ENCODE assay signal across 18 mouse cellular contexts in genomic region chr9:67008781-67009180, GRCm38 (mm10). TPM values are rescaled to one million over a fixed set of nuclear protein-coding genes. Genes with fewer than 3 reads are reported as not detected.
A peak's percentile ranks its signal among the peaks of the same experiment; 100 is the strongest.
DNase-seq lines count a peak whose midpoint lies in the region; ATAC-seq and TF ChIP-seq lines count a peak whose summit lies in the region.
"Had no signal": no experiment of that assay in that cellular context is flagged by ENCODE, and none has a peak within 500 bp of the region (broad histone marks: within the 10 kb centered on the region; RNA-seq: fewer than 3 reads in every experiment).

No protein-coding gene starts in this region.

- H3K36me3 ChIP-seq in lung, embryonic 14.5 days (ENCODE audit: insufficient read depth), result no peaks in the 10 kb centered on the region
- no peaks in the 10 kb centered on the region for H3K36me3 ChIP-seq in embryonic facial prominence, embryonic 10.5 days (replicated peaks)
- H3K36me3 ChIP-seq in limb, embryonic 10.5 days, result no peaks in the 10 kb centered on the region
- H3K36me3 ChIP-seq: heart, embryonic 13.5 days; midbrain, embryonic 13.5 days had no signal

- H3K4me1 ChIP-seq in lung, embryonic 14.5 days (ENCODE audit: insufficient read depth), result peaks cover 27% of the 10 kb centered on the region
- peaks cover 7% of the 10 kb centered on the region for H3K4me1 ChIP-seq in lung, adult 2 months (ENCODE audit: control insufficient read depth, insufficient read depth, low read length)
- H3K4me1 ChIP-seq in embryonic facial prominence, embryonic 10.5 days, result peaks cover 63% of the 10 kb centered on the region
- H3K4me1 ChIP-seq in limb, embryonic 10.5 days, result peaks cover 27% of the 10 kb centered on the region
- H3K4me1 ChIP-seq: midbrain, embryonic 13.5 days had no signal

- ATAC-seq in lung, embryonic 14.5 days (ENCODE audit: insufficient read depth), result no peak
- ATAC-seq: activated CD4-positive, CD25-positive, alpha-beta regulatory T cell, adult 4 months; inflammation-experienced regulatory T-cells, adult 6 months; midbrain, embryonic 13.5 days had no signal

- H3K9me3 ChIP-seq in lung, embryonic 14.5 days (ENCODE audit: low read depth, low read length), result no peaks in the 10 kb centered on the region
- no peaks in the 10 kb centered on the region for H3K9me3 ChIP-seq in embryonic facial prominence, embryonic 10.5 days
- no peaks in the 10 kb centered on the region for H3K9me3 ChIP-seq in limb, embryonic 10.5 days (replicated peaks)
- H3K9me3 ChIP-seq: heart, embryonic 13.5 days; midbrain, embryonic 13.5 days had no signal

- H3K4me2 ChIP-seq in lung, embryonic 14.5 days, result 0 out of 2 replicates have a peak overlapping the region, but pooled peaks have one; percentile 5
- H3K4me2 ChIP-seq: heart, embryonic 13.5 days; midbrain, embryonic 13.5 days had no signal

- H3K9ac ChIP-seq in lung, embryonic 14.5 days, result no peak overlapping the region
- H3K9ac ChIP-seq: heart, embryonic 13.5 days; midbrain, embryonic 13.5 days had no signal

- TF ChIP-seq CTCF in lung, embryonic 14.5 days (IDR thresholded peaks at IDR 0.05; ENCODE audit: low read depth), result no peak
- no peak for TF ChIP-seq CTCF in lung, adult 2 months (IDR thresholded peaks at IDR 0.05; ENCODE audit: insufficient read depth, low read length)

- H3K4me3 ChIP-seq in lung, embryonic 14.5 days (ENCODE audit: low read depth, low read length), result no peak overlapping the region
- no peak overlapping the region for H3K4me3 ChIP-seq in lung, adult 2 months (replicated peaks; ENCODE audit: extremely low read depth, low read depth, low read length)
- no peak overlapping the region for H3K4me3 ChIP-seq in embryonic facial prominence, embryonic 10.5 days
- peak overlapping the region; percentile 22 for H3K4me3 ChIP-seq in limb, embryonic 10.5 days
- H3K4me3 ChIP-seq: heart, embryonic 13.5 days; midbrain, embryonic 13.5 days had no signal

- DNase-seq in lung, embryonic 14.5 days, result peak; percentile 79
- DNase-seq in lung, adult 2 months, result no peak
- peak; percentile 67 for DNase-seq in embryonic facial prominence, embryonic 10.5 days (ENCODE audit: low spot score)
- peak; percentile 52 for DNase-seq in limb, embryonic 10.5 days (ENCODE audit: low spot score)
- peak; percentile 55 for DNase-seq in yolk sac, embryonic 10.5 days (ENCODE audit: low spot score)
- no peak for DNase-seq in frontal cortex, postnatal 14 days (ENCODE audit: low spot score in 2 of 2)
- no peak for DNase-seq in right cerebral cortex, postnatal 14 days
- DNase-seq in layer of hippocampus, postnatal 36 days, result no peak
- DNase-seq: adrenal gland, postnatal 36 days; cerebellum, postnatal 10 days; heart, postnatal 4 days; kidney, postnatal 14 days; lung, postnatal 36 days; thymus, adult 2 months had no signal

- H3K27me3 ChIP-seq in lung, embryonic 14.5 days (ENCODE audit: insufficient read depth, low read length), result no peaks in the 10 kb centered on the region
- no peaks in the 10 kb centered on the region for H3K27me3 ChIP-seq in embryonic facial prominence, embryonic 10.5 days (replicated peaks; ENCODE audit: low read depth, poor library complexity, severe bottlenecking)
- no peaks in the 10 kb centered on the region for H3K27me3 ChIP-seq in limb, embryonic 10.5 days (ENCODE audit: low read depth, poor library complexity, severe bottlenecking)
- H3K27me3 ChIP-seq: heart, embryonic 13.5 days; midbrain, embryonic 13.5 days had no signal

- 12% methylated on average over 11 of the region's 11 CpGs for WGBS in lung, embryonic 14.5 days
- WGBS in lung, adult 2 months, result 51% methylated on average over 11 of the region's 11 CpGs
- WGBS in embryonic facial prominence, embryonic 10.5 days, result 26% methylated on average over 11 of the region's 11 CpGs
- 14% methylated on average over 11 of the region's 11 CpGs for WGBS in limb, embryonic 10.5 days

- H3K27ac ChIP-seq in lung, embryonic 14.5 days (ENCODE audit: low read depth), result peak overlapping the region; percentile 19; the same call in 1 of the 2 replicates
- H3K27ac ChIP-seq in embryonic facial prominence, embryonic 10.5 days (replicated peaks), result peak overlapping the region; percentile 69
- peak overlapping the region; percentile 51; the same call in 1 of the 2 replicates for H3K27ac ChIP-seq in limb, embryonic 10.5 days
- H3K27ac ChIP-seq: heart, embryonic 13.5 days; midbrain, embryonic 13.5 days had no signal

- no peak for TF ChIP-seq POLR2A in lung, adult 2 months (IDR thresholded peaks at IDR 0.05; ENCODE audit: borderline replicate concordance, extremely low read depth, low read depth, low read length)

RNA-seq across cellular contexts. Expression of gene Lactb, which starts 33.5 kb away (rescaled TPM):
- polyA plus RNA-seq in lung, embryonic 14.5 days (2014; fragmentation: Nextera tagmentation; extraction: Ambion mirVana), result 8.7 and 9.8 TPM in 2 replicates
- 7.4 and 10.9 TPM in 2 replicates for polyA plus RNA-seq in lung, adult 2 months (2012; rRNA removed)
- 9.0 and 9.8 TPM in 2 replicates for polyA plus RNA-seq in embryonic facial prominence, embryonic 10.5 days (2016; fragmentation: Nextera tagmentation; extraction: Ambion mirVana)
- polyA plus RNA-seq in limb, embryonic 10.5 days (2016; fragmentation: Nextera tagmentation; extraction: Ambion mirVana), result 8.7 and 9.3 TPM in 2 replicates
- total RNA-seq in layer of hippocampus, postnatal 36 days (2021), result 10 to 100 TPM; 13.9 to 14.4 TPM

RNA-seq across cellular contexts. Expression of gene Tpm1, which starts 40.4 kb away (rescaled TPM):
- 635 and 725 TPM in 2 replicates for polyA plus RNA-seq in lung, embryonic 14.5 days (2014; fragmentation: Nextera tagmentation; extraction: Ambion mirVana)
- polyA plus RNA-seq in lung, adult 2 months (2012; rRNA removed), result 168 and 359 TPM in 2 replicates
- polyA plus RNA-seq in embryonic facial prominence, embryonic 10.5 days (2016; fragmentation: Nextera tagmentation; extraction: Ambion mirVana), result 331 and 369 TPM in 2 replicates
- polyA plus RNA-seq in limb, embryonic 10.5 days (2016; fragmentation: Nextera tagmentation; extraction: Ambion mirVana), result 252 and 286 TPM in 2 replicates
- total RNA-seq in layer of hippocampus, postnatal 36 days (2021), result 100 to 1,000 TPM; 219 to 236 TPM

Comparison
In these comparisons a context has a peak if more than half of its experiments do, and no peak if none do; other contexts are left out.
1. DNase-seq: peak in lung, embryonic 14.5 days (single experiment), embryonic facial prominence, embryonic 10.5 days (single experiment), limb, embryonic 10.5 days (single experiment) and yolk sac, embryonic 10.5 days (single experiment); none in lung, adult 2 months (single experiment), frontal cortex, postnatal 14 days (0 of 2), right cerebral cortex, postnatal 14 days (single experiment) and layer of hippocampus, postnatal 36 days (0 of 2).
2. H3K27ac ChIP-seq: peak in every context shown above with its lines; median percentile 69 in embryonic facial prominence, embryonic 10.5 days; 51 in limb, embryonic 10.5 days; 19 in lung, embryonic 14.5 days.